Mouse (Mus musculus) testis, adult 2 months (tissue): ENCODE measurements around the gene Pwp2.

Experiments used
- CTCF ChIP-seq: fragments of 200-500 bp; IDR thresholded peaks from 2 replicates; pipeline ENCODE4 v1.5.1; 2012; ENCODE audit warnings: low read depth, mild to moderate bottlenecking, inconsistent platforms, low read length, moderate library complexity; ENCODE audit not compliant: control insufficient read depth, insufficient read depth, insufficient replicate concordance
- POLR2A ChIP-seq: fragments of 200-500 bp; IDR thresholded peaks from 2 replicates; pipeline ENCODE4 v1.6.1; 2012; ENCODE audit warnings: low read depth, mild to moderate bottlenecking, inconsistent platforms, low read length, moderate library complexity; ENCODE audit not compliant: control insufficient read depth

GRCm38 (mm10) chr10:78140843-78141242, 44.1 kb downstream of the Pwp2 start:
- TF ChIP-seq POLR2A (no peak), CTCF (no peak)
